Mouse (Mus musculus) hindbrain, embryonic 11.5 days (tissue): ENCODE data around the gene Rsbn1l. TPM values are rescaled to one million over a fixed set of nuclear protein-coding genes. Genes with fewer than 3 reads are reported as not detected.

Experiments
- ATAC-seq: fragments of 200-750 bp; cut with Nextera tagmentation; 2 replicates; pipeline ENCODE4 v1.8.0; 2017; ENCODE audit warnings: mild to moderate bottlenecking, moderate TSS enrichment, moderate library complexity; ENCODE audit not compliant: low FRiP score
- DNase-seq: peaks from one replicate; pipeline ENCODE4 v3.0.0-alpha.2; 2015; ENCODE audit warnings: low spot score
- H3K27ac ChIP-seq: fragments of 300-500 bp; sonication (generic); 2 replicates; pipeline ENCODE4 v1.5.1; 2014; ENCODE audit warnings: mild to moderate bottlenecking, low read depth, low read length
- H3K27me3 ChIP-seq: fragments of 300-500 bp; sonication (generic); 2 replicates; pipeline ENCODE4 v1.6.1; 2014; ENCODE audit warnings: mild to moderate bottlenecking, low read length, moderate library complexity, mixed read lengths; ENCODE audit not compliant: control insufficient read depth, insufficient read depth
- H3K36me3 ChIP-seq: fragments of 300-500 bp; sonication (generic); 2 replicates; pipeline ENCODE4 v1.6.1; 2014; ENCODE audit warnings: mild to moderate bottlenecking, low read length, moderate library complexity, mixed read lengths; ENCODE audit not compliant: control insufficient read depth, insufficient read depth
- H3K4me1 ChIP-seq: fragments of 300-500 bp; sonication (generic); replicated peaks from 2 replicates; pipeline ENCODE4 v1.6.1; 2014; ENCODE audit warnings: low read length, mixed read lengths; ENCODE audit not compliant: control insufficient read depth, insufficient read depth
- H3K4me2 ChIP-seq: fragments of 300-500 bp; sonication (generic); replicated peaks from 2 replicates; pipeline ENCODE4 v1.6.1; 2014; ENCODE audit warnings: mild to moderate bottlenecking, low read depth, low read length
- H3K4me3 ChIP-seq: fragments of 300-500 bp; sonication (generic); 2 replicates; pipeline ENCODE4 v1.5.1; 2014; ENCODE audit warnings: low read depth, low read length
- H3K9ac ChIP-seq: fragments of 300-500 bp; sonication (generic); 2 replicates; pipeline ENCODE4 v1.6.1; 2014; ENCODE audit warnings: low read depth, low read length
- H3K9me3 ChIP-seq: fragments of 300-500 bp; sonication (generic); 2 replicates; pipeline ENCODE4 v1.6.1; 2016; ENCODE audit warnings: low read length; ENCODE audit not compliant: control insufficient read depth
- WGBS: fragments of 180-500 bp; shearing (Covaris S2); extraction: QIAGEN DNeasy Blood & Tissue Kit; methylation state at CpG from one replicate; pipeline ENCODE4 v1.1.7; 2014; 5-methylcytosine and 5-hydroxymethylcytosine counted together
- polyA plus RNA-seq: library from polyadenylated mRNA; unstranded; fragments of >200 nt; fragmentation: Nextera tagmentation; extraction: Ambion mirVana; gene quantifications from 2 replicates; pipeline ENCODE4 v1.2.1, GENCODE M21; 2014

Rsbn1l gene
- polyA plus RNA-seq, 1 experiment from 2014 or later: 7.3 TPM

DNA sequence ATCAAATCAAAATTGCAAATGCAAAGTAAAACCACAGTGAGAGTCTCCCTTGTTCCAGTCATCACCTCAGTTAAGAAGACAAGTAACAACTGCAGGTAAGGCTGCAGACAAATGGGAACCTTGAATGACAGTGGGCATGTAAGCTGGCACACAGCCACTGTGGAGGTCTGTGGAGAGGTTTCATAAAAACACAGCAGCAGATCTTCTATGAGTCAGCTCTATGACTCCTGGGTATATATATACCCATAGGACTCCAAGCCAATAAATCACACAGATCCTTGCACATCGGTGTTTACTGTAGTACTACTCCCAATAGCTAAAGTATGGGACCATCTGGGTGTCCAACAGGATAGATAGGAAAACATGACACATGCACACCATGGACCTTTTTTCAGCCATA is 83.1 kb downstream of the Rsbn1l start:
- Histone ChIP-seq H3K27me3 (no peaks in the 10 kb centered on the region), H3K36me3 (no peaks in the 10 kb centered on the region), H3K4me2 (no peak overlapping the region), H3K9me3 (no peaks in the 10 kb centered on the region), H3K4me1 (no peaks in the 10 kb centered on the region), H3K9ac (no peak overlapping the region), H3K4me3 (no peak overlapping the region), H3K27ac (no peak overlapping the region)
- DNase-seq: no peak
- ATAC-seq: no peak
- 96% methylated on average over 1 of the region's 1 CpGs for WGBS

DNA sequence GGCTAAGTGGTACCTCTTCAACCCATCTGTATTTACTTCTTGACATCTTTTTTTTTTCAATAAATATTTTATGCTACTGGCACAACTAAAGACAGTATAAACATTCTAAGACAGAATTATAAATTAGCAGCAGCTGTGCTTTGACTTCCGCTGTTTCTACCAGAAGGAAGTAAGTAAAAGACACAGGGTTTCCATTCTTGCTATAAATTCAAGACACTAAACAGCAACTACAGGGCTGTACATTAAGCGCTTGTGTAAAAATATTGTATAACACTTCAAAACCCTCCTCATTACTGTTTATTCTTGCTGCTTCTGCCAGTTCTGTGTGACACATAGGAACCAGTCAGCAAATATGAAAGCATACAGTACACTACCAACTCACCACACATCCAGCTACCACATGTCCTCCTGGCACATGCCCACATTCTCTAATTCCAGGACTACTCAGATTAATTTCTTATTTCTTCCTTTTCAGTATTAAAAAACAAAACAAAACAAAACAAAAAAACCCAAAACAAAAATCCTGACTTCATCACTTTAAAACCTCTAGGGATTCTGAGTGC is 90.9 kb downstream of the Rsbn1l start:
- Histone ChIP-seq H3K36me3 (no peaks in the 10 kb centered on the region), H3K9ac (no peak overlapping the region), H3K27ac (no peak overlapping the region), H3K4me3 (no peak overlapping the region), H3K4me1 (no peaks in the 10 kb centered on the region), H3K4me2 (no peak overlapping the region), H3K9me3 (no peaks in the 10 kb centered on the region), H3K27me3 (no peaks in the 10 kb centered on the region)
- DNase-seq: no peak
- no peak for ATAC-seq
- WGBS: 98% methylated on average over 2 of the region's 2 CpGs

DNA sequence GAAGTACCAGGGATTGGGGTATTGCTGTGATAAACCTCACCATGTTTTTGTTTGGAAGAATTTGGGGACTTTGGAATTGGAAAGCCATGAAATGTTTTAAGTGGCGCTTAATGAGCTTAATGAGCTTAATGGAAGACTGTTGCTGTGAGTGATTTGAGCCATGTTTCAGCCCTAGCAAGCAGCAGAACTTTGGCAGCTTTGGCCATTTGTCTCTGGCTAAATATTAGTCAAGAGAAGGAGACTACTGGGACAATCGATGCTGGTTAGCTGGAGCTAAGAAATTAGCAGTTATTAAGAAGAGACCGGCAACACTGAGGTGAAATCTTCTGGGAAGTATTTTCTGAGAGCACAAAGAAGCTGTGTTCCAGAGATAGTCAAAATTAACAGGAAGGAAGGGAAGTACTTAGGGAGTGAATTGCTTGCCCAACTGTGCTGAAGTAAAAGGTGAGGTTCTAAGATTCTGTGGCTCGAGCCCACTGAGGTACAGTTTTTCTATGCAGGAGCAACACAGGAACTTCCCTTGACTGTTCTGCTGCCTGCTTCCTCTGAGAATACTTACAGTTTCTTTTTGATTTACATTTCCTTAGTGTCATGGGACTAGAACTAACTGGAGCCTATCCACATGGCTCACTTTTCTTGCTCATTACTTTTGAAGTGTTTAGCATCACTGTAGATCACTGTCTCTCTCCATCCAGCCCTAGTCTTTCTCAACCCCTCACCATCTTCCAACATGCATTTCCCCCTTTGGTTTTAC is 91.8 kb downstream of the Rsbn1l start:
- Histone ChIP-seq H3K27me3 (no peaks in the 10 kb centered on the region), H3K27ac (no peak overlapping the region), H3K4me2 (no peak overlapping the region), H3K9ac (no peak overlapping the region), H3K4me1 (no peaks in the 10 kb centered on the region), H3K4me3 (no peak overlapping the region), H3K36me3 (no peaks in the 10 kb centered on the region), H3K9me3 (no peaks in the 10 kb centered on the region)
- no peak for DNase-seq
- WGBS: 85% methylated on average over 4 of the region's 4 CpGs
- no peak for ATAC-seq

DNA sequence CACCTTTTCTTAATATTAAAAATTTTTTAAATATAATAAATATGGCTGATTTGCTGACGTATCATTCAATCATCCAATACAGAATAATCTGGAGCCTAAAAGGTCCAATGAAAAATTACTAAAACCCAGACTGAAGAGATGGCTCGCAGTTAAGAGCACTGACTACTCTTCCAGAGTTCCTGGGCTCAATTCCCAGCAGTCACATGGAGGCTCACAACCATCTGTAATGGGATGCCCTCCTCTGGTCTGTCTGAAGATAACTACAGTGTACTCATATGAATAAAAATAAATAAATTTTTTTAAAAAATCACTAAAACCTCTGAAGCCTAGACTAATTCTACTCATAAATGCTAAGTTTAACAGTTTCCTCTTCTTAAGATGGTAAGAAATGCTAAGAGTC is 94.3 kb downstream of the Rsbn1l start:
- DNase-seq (no peak), ATAC-seq (no peak)
- Histone ChIP-seq H3K36me3 (no peaks in the 10 kb centered on the region), H3K27me3 (no peaks in the 10 kb centered on the region), H3K4me2 (no peak overlapping the region), H3K4me1 (no peaks in the 10 kb centered on the region), H3K9me3 (no peaks in the 10 kb centered on the region), H3K27ac (no peak overlapping the region), H3K9ac (no peak overlapping the region), H3K4me3 (no peak overlapping the region)
- WGBS: 88% methylated on average over 2 of the region's 2 CpGs

DNA sequence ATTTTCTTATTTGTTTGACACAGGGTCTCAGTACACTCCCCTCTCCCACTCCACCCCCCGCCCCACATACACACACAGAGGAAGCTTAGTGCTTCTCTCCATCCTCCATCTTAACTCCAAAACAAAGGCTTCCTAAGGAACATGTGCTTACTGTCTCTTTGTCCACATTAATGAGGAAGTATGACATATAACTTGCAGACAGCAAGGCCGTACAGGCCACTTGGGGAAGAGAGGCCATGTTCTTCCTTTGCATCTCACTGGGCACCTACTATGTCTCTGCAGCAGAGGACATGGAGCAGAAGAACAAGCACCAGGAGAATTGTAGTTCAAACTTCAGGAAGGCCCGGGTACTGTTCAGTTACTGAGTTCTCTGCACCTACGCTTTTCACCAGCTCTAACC is 95.6 kb downstream of the Rsbn1l start:
- no peak for ATAC-seq
- H3K4me1 ChIP-seq: no peaks in the 10 kb centered on the region
- no peak overlapping the region for H3K4me2 ChIP-seq
- no peak overlapping the region for H3K9ac ChIP-seq
- no peak for DNase-seq
- no peak overlapping the region for H3K27ac ChIP-seq
- no peaks in the 10 kb centered on the region for H3K27me3 ChIP-seq
- no peaks in the 10 kb centered on the region for H3K9me3 ChIP-seq
- H3K4me3 ChIP-seq: no peak overlapping the region
- WGBS: 95% methylated on average over 4 of the region's 4 CpGs
- no peaks in the 10 kb centered on the region for H3K36me3 ChIP-seq

DNA sequence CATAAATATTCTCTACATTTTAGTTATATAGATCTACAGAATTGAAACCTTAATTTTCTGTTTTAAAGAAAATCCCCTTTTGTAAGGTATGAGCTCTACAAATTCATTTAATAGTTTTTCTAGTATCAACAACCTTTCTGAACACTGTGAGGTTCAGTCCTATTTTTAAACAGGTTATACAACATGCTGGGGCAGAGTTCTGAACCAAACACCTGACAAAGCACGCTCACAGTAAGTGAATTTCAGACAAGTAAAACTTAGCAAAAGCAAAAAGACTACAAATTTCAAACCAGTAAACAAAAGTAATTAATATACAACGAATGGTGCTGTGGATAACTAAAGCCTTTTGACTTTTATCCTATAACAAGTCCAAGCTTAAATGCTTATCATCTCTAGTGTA is 97.8 kb downstream of the Rsbn1l start:
- H3K4me1 ChIP-seq: no peaks in the 10 kb centered on the region
- H3K9me3 ChIP-seq: no peaks in the 10 kb centered on the region
- no peak overlapping the region for H3K9ac ChIP-seq
- DNase-seq (no peak), ATAC-seq (no peak)
- H3K27ac ChIP-seq: no peak overlapping the region
- H3K27me3 ChIP-seq: no peaks in the 10 kb centered on the region
- 95% methylated on average over 2 of the region's 2 CpGs for WGBS
- no peak overlapping the region for H3K4me3 ChIP-seq
- H3K36me3 ChIP-seq: no peaks in the 10 kb centered on the region
- no peak overlapping the region for H3K4me2 ChIP-seq

DNA sequence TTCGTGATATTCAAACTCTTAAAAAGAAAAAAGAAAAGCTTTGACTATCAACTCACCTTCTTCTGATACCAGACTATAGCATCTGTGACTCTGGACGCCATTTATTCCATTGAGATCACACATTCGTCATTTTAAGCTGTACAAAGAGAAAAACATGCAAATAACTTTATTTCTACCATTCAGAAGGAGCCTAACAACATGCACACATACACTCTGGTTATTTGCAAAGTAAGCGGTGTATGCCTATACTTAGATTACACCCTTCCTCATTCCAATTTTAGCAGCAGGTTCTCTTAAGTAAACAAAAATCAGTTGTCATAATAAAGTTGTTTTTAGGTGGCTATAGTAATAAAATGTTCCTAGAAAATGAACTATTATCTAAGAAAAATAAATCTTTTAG is 101.1 kb downstream of the Rsbn1l start:
- Histone ChIP-seq H3K27ac (no peak overlapping the region), H3K36me3 (no peaks in the 10 kb centered on the region), H3K4me3 (no peak overlapping the region), H3K27me3 (no peaks in the 10 kb centered on the region), H3K4me2 (no peak overlapping the region), H3K9ac (no peak overlapping the region), H3K4me1 (no peaks in the 10 kb centered on the region), H3K9me3 (no peaks in the 10 kb centered on the region)
- WGBS: 90% methylated on average over 4 of the region's 4 CpGs
- ATAC-seq (no peak), DNase-seq (no peak)

DNA sequence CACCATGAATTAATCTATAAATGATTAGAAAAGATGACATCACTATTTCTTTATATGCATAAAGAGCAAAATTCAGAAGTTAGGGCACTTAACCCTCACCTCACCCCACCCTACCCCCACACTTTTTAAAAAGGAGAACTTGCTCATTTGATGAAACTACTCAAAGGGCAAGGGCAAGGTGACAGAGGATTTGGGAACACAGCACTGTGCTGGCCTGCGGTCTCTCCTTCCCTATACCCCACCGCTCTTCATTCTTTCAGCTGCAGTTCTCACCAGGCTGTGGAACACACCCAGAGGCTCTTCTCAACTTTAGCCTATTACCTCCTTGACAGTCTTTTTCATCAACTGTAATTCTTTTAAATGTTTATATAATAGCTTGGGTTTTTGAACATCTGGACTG is 109.2 kb downstream of the Rsbn1l start:
- Histone ChIP-seq H3K4me2 (no peak overlapping the region), H3K4me1 (no peaks in the 10 kb centered on the region), H3K27me3 (no peaks in the 10 kb centered on the region), H3K9me3 (no peaks in the 10 kb centered on the region), H3K9ac (no peak overlapping the region), H3K27ac (no peak overlapping the region), H3K36me3 (no peaks in the 10 kb centered on the region), H3K4me3 (no peak overlapping the region)
- ATAC-seq: no peak
- DNase-seq: no peak
- WGBS: 94% methylated on average over 2 of the region's 2 CpGs

DNA sequence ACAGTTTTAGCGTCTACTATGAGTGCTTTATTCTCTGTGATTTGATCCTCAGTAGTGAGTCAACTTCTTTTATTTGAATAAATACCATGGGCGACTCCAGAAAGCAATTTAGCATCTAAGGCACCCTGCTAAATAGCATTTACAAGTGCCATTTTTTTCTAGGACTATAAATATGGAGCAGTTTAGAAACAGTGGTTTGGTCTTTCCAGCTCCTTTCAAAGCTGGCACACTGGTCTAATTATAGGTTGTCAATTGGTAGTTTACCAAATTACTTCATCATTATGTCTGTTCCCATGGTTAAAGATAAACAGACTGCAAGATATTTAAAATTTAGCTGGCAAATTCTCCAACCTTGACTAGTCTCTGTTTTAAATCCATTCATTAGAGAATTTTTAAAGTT is 112.4 kb downstream of the Rsbn1l start:
- no peak overlapping the region for H3K9ac ChIP-seq
- no peak overlapping the region for H3K27ac ChIP-seq
- DNase-seq (no peak), ATAC-seq (no peak)
- H3K9me3 ChIP-seq: no peaks in the 10 kb centered on the region
- H3K4me2 ChIP-seq: no peak overlapping the region
- H3K27me3 ChIP-seq: no peaks in the 10 kb centered on the region
- no peaks in the 10 kb centered on the region for H3K4me1 ChIP-seq
- H3K36me3 ChIP-seq: no peaks in the 10 kb centered on the region
- no peak overlapping the region for H3K4me3 ChIP-seq
- 96% methylated on average over 2 of the region's 2 CpGs for WGBS
